Comparison of ENCODE assay signal across 14 mouse cellular contexts in the genomic region with DNA sequence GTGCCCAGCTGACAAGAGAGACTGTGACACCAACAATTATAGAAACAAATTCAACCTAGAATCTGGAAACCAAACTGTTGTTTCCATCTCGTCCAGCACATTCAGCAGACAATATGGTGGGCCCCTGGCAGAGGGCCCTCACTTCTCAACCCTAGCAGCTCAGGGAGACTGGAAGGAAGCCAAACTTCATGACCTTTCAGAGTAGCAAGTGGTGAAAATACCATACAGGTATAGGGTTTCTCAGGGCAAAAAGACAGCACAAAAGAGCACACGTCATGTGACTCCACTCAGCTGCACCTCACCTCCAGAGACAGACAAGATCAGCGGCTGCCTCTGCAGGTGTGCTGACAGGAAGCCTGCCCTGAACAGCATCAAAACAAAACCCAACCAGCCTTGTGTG. TPM values are rescaled to one million over a fixed set of nuclear protein-coding genes. Genes with fewer than 3 reads are reported as not detected.
DNase-seq lines count a peak whose midpoint lies in the region; ATAC-seq and TF ChIP-seq lines count a peak whose summit lies in the region.
"Had no signal": no experiment of that assay in that cellular context is flagged by ENCODE, and none has a peak within 500 bp of the region (broad histone marks: within the 10 kb centered on the region; RNA-seq: fewer than 3 reads in every experiment).

No protein-coding gene starts in this region.

- no peak overlapping the region for H3K9ac ChIP-seq in embryonic facial prominence, embryonic 14.5 days (ENCODE audit: low read depth, low read length)
- H3K9ac ChIP-seq: forebrain, embryonic 13.5 days had no signal

- no peak overlapping the region for H3K27ac ChIP-seq in embryonic facial prominence, embryonic 14.5 days (replicated peaks; ENCODE audit: low read depth, low read length)
- no peak overlapping the region; the same call in 1 of the 2 replicates for H3K27ac ChIP-seq in embryonic facial prominence, embryonic 10.5 days (replicated peaks)
- H3K27ac ChIP-seq in layer of hippocampus, adult 2 months = peak overlapping the region; percentile 78
- H3K27ac ChIP-seq: forebrain, embryonic 13.5 days had no signal

- 49% methylated on average over 3 of the region's 3 CpGs for WGBS in embryonic facial prominence, embryonic 14.5 days
- 74% methylated on average over 3 of the region's 3 CpGs for WGBS in embryonic facial prominence, embryonic 10.5 days

- no peak for TF ChIP-seq CTCF in layer of hippocampus, adult 2 months (conservative IDR thresholded peaks at IDR 0.05)

- no peak for DNase-seq in embryonic facial prominence, embryonic 14.5 days (ENCODE audit: low spot score)
- no peak for DNase-seq in embryonic facial prominence, embryonic 10.5 days (ENCODE audit: low spot score)
- DNase-seq in layer of hippocampus, adult 2 months (ENCODE audit: low spot score in 2 of 2) = no peak
- no peak for DNase-seq in layer of hippocampus, postnatal 10 days (ENCODE audit: low spot score in 2 of 2)
- DNase-seq in splenic B cell, adult 2 months (ENCODE audit: low read depth, low spot score) = peak; percentile 11
- no peak for DNase-seq in frontal cortex, adult 2 months (ENCODE audit: extremely low spot score in 1 of 2, low spot score in 1 of 2)
- no peak for DNase-seq in layer of hippocampus, adult 11-12 months (ENCODE audit: low spot score)
- DNase-seq: layer of hippocampus, postnatal 36 days; liver; spleen, adult 18-20 months had no signal

- ATAC-seq in embryonic facial prominence, embryonic 14.5 days (ENCODE audit: low read depth) = peak; percentile 65; the same call in 1 of the 2 replicates
- ATAC-seq in CD4-positive, CD25-positive, alpha-beta regulatory T cell, adult 4 months = peak; percentile 86
- ATAC-seq: forebrain, embryonic 13.5 days had no signal

- 0 out of 2 replicates have a peak, but pooled peaks cover 8% of the 10 kb centered on the region for H3K36me3 ChIP-seq in embryonic facial prominence, embryonic 14.5 days (ENCODE audit: control insufficient read depth, insufficient read depth, low read length)
- H3K36me3 ChIP-seq in embryonic facial prominence, embryonic 10.5 days (replicated peaks) = no peaks in the 10 kb centered on the region
- H3K36me3 ChIP-seq in splenic B cell, adult 2 months (ENCODE audit: control insufficient read depth, insufficient read depth, low read length, poor library complexity, severe bottlenecking) = no peaks in the 10 kb centered on the region

- H3K4me1 ChIP-seq in embryonic facial prominence, embryonic 14.5 days (ENCODE audit: control insufficient read depth, insufficient read depth, low read length) = no peaks in the 10 kb centered on the region; the same call in 1 of the 2 replicates
- H3K4me1 ChIP-seq in embryonic facial prominence, embryonic 10.5 days = peaks cover 7% of the 10 kb centered on the region; the same call in 1 of the 2 replicates

- H3K4me3 ChIP-seq in embryonic facial prominence, embryonic 14.5 days (ENCODE audit: low read depth, low read length) = no peak overlapping the region
- H3K4me3 ChIP-seq in embryonic facial prominence, embryonic 10.5 days = no peak overlapping the region
- no peak overlapping the region for H3K4me3 ChIP-seq in layer of hippocampus, adult 2 months
- H3K4me3 ChIP-seq: forebrain, embryonic 13.5 days; myocyte had no signal

- H3K9me3 ChIP-seq in embryonic facial prominence, embryonic 14.5 days (ENCODE audit: control insufficient read depth, low read length) = no peaks in the 10 kb centered on the region
- no peaks in the 10 kb centered on the region for H3K9me3 ChIP-seq in embryonic facial prominence, embryonic 10.5 days
- H3K9me3 ChIP-seq: forebrain, embryonic 13.5 days had no signal

- no peaks in the 10 kb centered on the region for H3K27me3 ChIP-seq in embryonic facial prominence, embryonic 14.5 days (replicated peaks; ENCODE audit: control insufficient read depth, insufficient read depth, low read length)
- no peaks in the 10 kb centered on the region for H3K27me3 ChIP-seq in embryonic facial prominence, embryonic 10.5 days (replicated peaks; ENCODE audit: low read depth, poor library complexity, severe bottlenecking)
- no peaks in the 10 kb centered on the region for H3K27me3 ChIP-seq in splenic B cell, adult 2 months (ENCODE audit: control insufficient read depth, insufficient read depth, low read length, poor library complexity, severe bottlenecking)
- H3K27me3 ChIP-seq: forebrain, embryonic 13.5 days had no signal

- H3K4me2 ChIP-seq in embryonic facial prominence, embryonic 14.5 days (ENCODE audit: low read depth, low read length) = no peak overlapping the region
- H3K4me2 ChIP-seq: forebrain, embryonic 13.5 days had no signal

RNA-seq across cellular contexts. Expression of a gene that starts 18.6 kb away (rescaled TPM):
- 21.8 and 23.4 TPM in 2 replicates for polyA plus RNA-seq in embryonic facial prominence, embryonic 14.5 days (2014; fragmentation: Nextera tagmentation; extraction: Ambion mirVana)
- 20.4 and 21.0 TPM in 2 replicates for polyA plus RNA-seq in embryonic facial prominence, embryonic 10.5 days (2016; fragmentation: Nextera tagmentation; extraction: Ambion mirVana)
- 100 to 1,000 TPM; 180 to 189 TPM for total RNA-seq in layer of hippocampus, adult 2 months (2021)
- total RNA-seq in layer of hippocampus, postnatal 10 days (2021) = 100 to 1,000 TPM; 112 to 114 TPM
- polyA plus RNA-seq in CD4-positive, CD25-positive, alpha-beta regulatory T cell, adult 4 months (2017; shearing (Covaris generic)) = 10 to 100 TPM; 29.4 to 56.3 TPM
- polyA plus RNA-seq in frontal cortex, adult 2 months (2012; rRNA removed) = 187 and 204 TPM in 2 replicates

RNA-seq across cellular contexts. Expression of a gene that starts 19.0 kb away (rescaled TPM):
- polyA plus RNA-seq in embryonic facial prominence, embryonic 14.5 days (2014; fragmentation: Nextera tagmentation; extraction: Ambion mirVana) = 4.2 and 7.9 TPM in 2 replicates
- 1.2 and 1.6 TPM in 2 replicates for polyA plus RNA-seq in embryonic facial prominence, embryonic 10.5 days (2016; fragmentation: Nextera tagmentation; extraction: Ambion mirVana)
- 1 to 10 TPM; 6.4 to 8.0 TPM for total RNA-seq in layer of hippocampus, adult 2 months (2021)
- 1 to 10 TPM; 6.5 to 7.2 TPM for total RNA-seq in layer of hippocampus, postnatal 10 days (2021)
- polyA plus RNA-seq in CD4-positive, CD25-positive, alpha-beta regulatory T cell, adult 4 months (2017; shearing (Covaris generic)) = under 1 TPM; 0.23 to 0.53 TPM
- polyA plus RNA-seq in frontal cortex, adult 2 months (2012; rRNA removed) = 11.7 and 12.5 TPM in 2 replicates
- polyA plus RNA-seq: C2C12 had no signal
